Mouse (Mus musculus): ENCODE measurements at regions not wholly inside any gene's neighbourhood (a gene's known extent, or its start where the extent isn't known, plus 50 kb on each side); places are given as distances from the start of the nearest gene placed in this dataset.

DNA sequence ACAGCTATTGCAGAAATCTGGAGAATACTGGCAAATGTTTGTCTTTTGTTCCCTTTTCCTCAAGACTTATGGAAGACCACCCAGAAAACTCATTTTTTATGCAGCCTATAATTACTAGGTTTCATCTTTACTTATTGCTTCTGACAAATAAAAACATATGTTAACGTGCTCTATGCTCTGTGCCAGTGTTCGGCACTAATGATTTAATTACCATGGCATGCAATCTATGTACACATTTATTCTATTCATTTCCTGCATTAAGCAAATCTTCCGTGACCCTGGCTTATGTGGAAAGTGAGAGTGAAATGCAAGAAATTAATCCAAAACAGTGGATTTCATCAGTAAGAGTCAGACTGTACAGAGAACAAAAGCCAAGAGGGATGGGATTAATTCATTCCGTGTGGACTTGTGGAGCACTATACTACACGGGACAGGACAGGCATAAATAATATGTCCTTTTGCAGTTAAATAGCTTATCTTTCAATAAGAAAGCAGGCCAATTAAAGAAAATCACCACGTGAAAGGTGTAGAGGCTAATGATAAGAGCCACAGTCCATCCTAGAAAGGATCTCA is 679.5 kb downstream of the Ttll7 start:
- intact Hi-C loops (cut with DNase I) = no loop called here
- DNase-seq (ENCODE audit: low spot score in 2 of 2) = no peak
